In the genomic region with DNA sequence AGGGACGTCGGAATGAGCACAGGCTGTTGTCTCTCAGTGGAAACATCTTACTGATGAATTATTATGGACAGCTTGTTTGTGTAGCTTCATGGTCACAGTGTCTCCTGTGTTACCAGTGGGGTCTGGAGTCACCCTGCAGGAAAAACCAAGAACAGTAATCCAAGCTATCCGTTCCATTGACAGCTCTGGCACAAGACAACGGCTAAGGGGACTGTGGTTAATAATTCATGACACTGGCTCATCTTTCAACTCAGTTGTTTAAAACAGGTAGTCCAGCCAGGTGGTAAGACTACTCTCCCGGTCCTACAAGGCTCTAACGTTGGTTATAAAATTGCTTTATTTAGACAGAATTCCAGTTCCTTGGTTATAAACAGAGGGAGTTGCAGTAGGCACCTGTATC, we compare ENCODE assay signal across 24 mouse cellular contexts.
"Had no signal": no experiment of that assay in that cellular context is flagged by ENCODE, and none has a peak within 500 bp of the region (broad histone marks: within the 10 kb centered on the region; RNA-seq: fewer than 3 reads in every experiment).

No protein-coding gene starts in this region.

- H3K36me3 ChIP-seq: limb, embryonic 10.5 days; limb, embryonic 13.5 days; liver, embryonic 12.5 days; liver, embryonic 15.5 days; lung, embryonic 15.5 days; midbrain, embryonic 15.5 days; neural tube, embryonic 12.5 days; neural tube, embryonic 15.5 days; stomach, embryonic 15.5 days had no signal

- H3K27ac ChIP-seq: hindbrain, postnatal 0 days; layer of hippocampus, adult 2 months; limb, embryonic 10.5 days; limb, embryonic 13.5 days; liver, embryonic 12.5 days; liver, embryonic 15.5 days; lung, embryonic 15.5 days; midbrain, embryonic 15.5 days; neural tube, embryonic 12.5 days; neural tube, embryonic 15.5 days; stomach, embryonic 15.5 days had no signal

- H3K4me1 ChIP-seq: liver, embryonic 12.5 days; liver, embryonic 15.5 days; lung, embryonic 15.5 days; midbrain, embryonic 15.5 days; neural tube, embryonic 12.5 days; stomach, embryonic 15.5 days had no signal

- ATAC-seq: hindbrain, postnatal 0 days; inflammation-experienced regulatory T-cells, adult 6 months; intestine, embryonic 16.5 days; liver, embryonic 12.5 days; midbrain, embryonic 15.5 days had no signal

- H3K9me3 ChIP-seq: limb, embryonic 10.5 days; limb, embryonic 13.5 days; liver, embryonic 12.5 days; liver, embryonic 15.5 days; lung, embryonic 15.5 days; midbrain, embryonic 15.5 days; neural tube, embryonic 12.5 days; neural tube, embryonic 15.5 days; stomach, embryonic 15.5 days had no signal

- H3K9ac ChIP-seq: limb, embryonic 13.5 days; liver, embryonic 12.5 days; liver, embryonic 15.5 days; lung, embryonic 15.5 days; midbrain, embryonic 15.5 days; neural tube, embryonic 12.5 days; neural tube, embryonic 15.5 days; stomach, embryonic 15.5 days had no signal

- H3K4me3 ChIP-seq: layer of hippocampus, adult 2 months; limb, embryonic 10.5 days; limb, embryonic 13.5 days; liver, embryonic 12.5 days; liver, embryonic 15.5 days; lung, embryonic 15.5 days; megakaryocyte, embryonic 14.5 days; midbrain, embryonic 15.5 days; neural tube, embryonic 12.5 days; neural tube, embryonic 15.5 days; stomach, embryonic 15.5 days had no signal

- H3K27me3 ChIP-seq: limb, embryonic 13.5 days; liver, embryonic 12.5 days; liver, embryonic 15.5 days; lung, embryonic 15.5 days; midbrain, embryonic 15.5 days; neural tube, embryonic 12.5 days; neural tube, embryonic 15.5 days; stomach, embryonic 15.5 days had no signal

- H3K4me2 ChIP-seq: limb, embryonic 13.5 days; liver, embryonic 12.5 days; liver, embryonic 15.5 days; lung, embryonic 15.5 days; midbrain, embryonic 11.5 days; midbrain, embryonic 15.5 days; neural tube, embryonic 12.5 days; neural tube, embryonic 15.5 days; stomach, embryonic 15.5 days had no signal

- DNase-seq: layer of hippocampus, adult 9-11 months; liver; lung, adult 18-20 months; lung, postnatal 10 days; lung, postnatal 36 days; retina, postnatal 1 day; right cerebral cortex, postnatal 25 days; spleen, adult 18-20 months; thymus, postnatal 25 days had no signal
